Mouse (Mus musculus) heart, embryonic 12.5 days (tissue): ENCODE data around the gene Spag7. TPM values are rescaled to one million over a fixed set of nuclear protein-coding genes. Genes with fewer than 3 reads are reported as not detected.

Source experiments
- ATAC-seq: fragments of 200-750 bp; cut with Nextera tagmentation; 2 replicates; pipeline ENCODE4 v1.8.0; 2017; ENCODE audit warnings: moderate TSS enrichment, moderate library complexity; ENCODE audit not compliant: insufficient number of reproducible peaks, low FRiP score
- H3K27ac ChIP-seq: fragments of 300-500 bp; sonication (generic); 2 replicates; pipeline ENCODE4 v1.5.1; 2016; ENCODE audit warnings: mild to moderate bottlenecking, moderate library complexity; ENCODE audit not compliant: poor library complexity, severe bottlenecking
- H3K27me3 ChIP-seq: fragments of 300-500 bp; sonication (generic); replicated peaks from 2 replicates; pipeline ENCODE4 v1.6.1; 2016; ENCODE audit warnings: mild to moderate bottlenecking, moderate library complexity
- H3K36me3 ChIP-seq: fragments of 300-500 bp; sonication (generic); 2 replicates; pipeline ENCODE4 v1.6.1; 2016; ENCODE audit warnings: mild to moderate bottlenecking, moderate library complexity
- H3K4me1 ChIP-seq: fragments of 300-500 bp; sonication (generic); replicated peaks from 2 replicates; pipeline ENCODE4 v1.6.1; 2016; ENCODE audit warnings: mild to moderate bottlenecking
- H3K4me2 ChIP-seq: fragments of 300-500 bp; sonication (generic); 2 replicates; pipeline ENCODE4 v1.6.1; 2016; ENCODE audit warnings: mild to moderate bottlenecking, moderate library complexity
- H3K4me3 ChIP-seq: fragments of 300-500 bp; sonication (generic); 2 replicates; pipeline ENCODE4 v1.5.1; 2016; ENCODE audit warnings: mild to moderate bottlenecking
- H3K9ac ChIP-seq: fragments of 300-500 bp; sonication (generic); 2 replicates; pipeline ENCODE4 v1.6.1; 2016; ENCODE audit warnings: mild to moderate bottlenecking, moderate library complexity
- H3K9me3 ChIP-seq: fragments of 300-500 bp; sonication (generic); replicated peaks from 2 replicates; pipeline ENCODE4 v1.6.1; 2016; ENCODE audit warnings: mild to moderate bottlenecking, moderate library complexity
- WGBS: fragments of 180-500 bp; shearing (Covaris S2); methylation state at CpG from one replicate; pipeline ENCODE4 v1.1.7; 2016; 5-methylcytosine and 5-hydroxymethylcytosine counted together
- polyA plus RNA-seq: library from polyadenylated mRNA; unstranded; fragments of >200 nt; fragmentation: Nextera tagmentation; extraction: Ambion mirVana; gene quantifications from 2 replicates; pipeline ENCODE4 v1.2.1, GENCODE M21; 2016

Spag7 gene
- polyA plus RNA-seq, 1 experiment from 2014 or later, result 164 TPM

- no peak for ATAC-seq
- Histone ChIP-seq H3K27me3 (no peaks in the 10 kb centered on the region), H3K4me1 (peaks cover 12% of the 10 kb centered on the region), H3K4me2 (no peak overlapping the region), H3K4me3 (no peak overlapping the region), H3K27ac (no peak overlapping the region), H3K36me3 (peaks cover 78% of the 10 kb centered on the region), H3K9me3 (no peaks in the 10 kb centered on the region), H3K9ac (no peak overlapping the region)
- 63% methylated on average over 12 of the region's 12 CpGs for WGBS
These were observed 12.0 kb upstream of the Spag7 start for GRCm38 (mm10) chr11:70681170-70681569.

GRCm38 (mm10) chr11:70679894-70680293 is 10.7 kb upstream of the Spag7 start:
- H3K36me3 ChIP-seq, result peaks cover 81% of the 10 kb centered on the region
- H3K9me3 ChIP-seq, result no peaks in the 10 kb centered on the region
- 83% methylated on average over 8 of the region's 8 CpGs for WGBS
- H3K9ac ChIP-seq, result no peak overlapping the region
- H3K27ac ChIP-seq, result no peak overlapping the region
- ATAC-seq, result no peak
- no peaks in the 10 kb centered on the region for H3K27me3 ChIP-seq
- H3K4me1 ChIP-seq, result peaks cover 18% of the 10 kb centered on the region
- H3K4me2 ChIP-seq, result no peak overlapping the region
- no peak overlapping the region for H3K4me3 ChIP-seq

GRCm38 (mm10) chr11:70679361-70679760 is 10.1 kb upstream of the Spag7 start:
- no peak for ATAC-seq

GRCm38 (mm10) chr11:70678576-70678975 is 9.4 kb upstream of the Spag7 start:
- no peak overlapping the region for H3K9ac ChIP-seq
- no peak for ATAC-seq
- no peaks in the 10 kb centered on the region for H3K9me3 ChIP-seq
- no peaks in the 10 kb centered on the region for H3K27me3 ChIP-seq
- no peak overlapping the region for H3K4me3 ChIP-seq
- WGBS, result 86% methylated on average over 2 of the region's 2 CpGs
- H3K4me1 ChIP-seq, result peaks cover 18% of the 10 kb centered on the region
- H3K27ac ChIP-seq, result no peak overlapping the region
- peaks cover 80% of the 10 kb centered on the region for H3K36me3 ChIP-seq
- H3K4me2 ChIP-seq, result no peak overlapping the region

More at GRCm38 (mm10) chr11:70679361-70679760, 10.1 kb upstream of the Spag7 start:
- no peak overlapping the region for H3K9ac ChIP-seq
- H3K27me3 ChIP-seq, result no peaks in the 10 kb centered on the region
- peaks cover 81% of the 10 kb centered on the region for H3K36me3 ChIP-seq
- H3K4me2 ChIP-seq, result no peak overlapping the region
- peaks cover 18% of the 10 kb centered on the region for H3K4me1 ChIP-seq
- no peak overlapping the region for H3K4me3 ChIP-seq
- H3K9me3 ChIP-seq, result no peaks in the 10 kb centered on the region
- no peak overlapping the region for H3K27ac ChIP-seq
- WGBS, result 92% methylated on average over 8 of the region's 8 CpGs

- H3K36me3 ChIP-seq, result peaks cover 77% of the 10 kb centered on the region
- no peak for ATAC-seq
These were observed 8.9 kb upstream of the Spag7 start for GRCm38 (mm10) chr11:70678092-70678491.

GRCm38 (mm10) chr11:70674501-70674900 is 5.3 kb upstream of the Spag7 start:
- no peak overlapping the region for H3K27ac ChIP-seq
- no peaks in the 10 kb centered on the region for H3K27me3 ChIP-seq
- ATAC-seq, result no peak
- peaks cover 29% of the 10 kb centered on the region for H3K4me1 ChIP-seq
- H3K4me2 ChIP-seq, result no peak overlapping the region
- no peak overlapping the region for H3K9ac ChIP-seq
- H3K9me3 ChIP-seq, result no peaks in the 10 kb centered on the region
- 68% methylated on average over 11 of the region's 11 CpGs for WGBS
- H3K36me3 ChIP-seq, result peaks cover 56% of the 10 kb centered on the region
- no peak overlapping the region for H3K4me3 ChIP-seq

More at GRCm38 (mm10) chr11:70678092-70678491, 8.9 kb upstream of the Spag7 start:
- no peak overlapping the region for H3K27ac ChIP-seq
- H3K4me1 ChIP-seq, result peaks cover 18% of the 10 kb centered on the region
- H3K4me3 ChIP-seq, result no peak overlapping the region
- H3K9me3 ChIP-seq, result no peaks in the 10 kb centered on the region
- H3K4me2 ChIP-seq, result no peak overlapping the region
- H3K27me3 ChIP-seq, result no peaks in the 10 kb centered on the region
- H3K9ac ChIP-seq, result no peak overlapping the region
- WGBS, result 86% methylated on average over 9 of the region's 9 CpGs

GRCm38 (mm10) chr11:70674014-70674413 is 4.8 kb upstream of the Spag7 start:
- H3K27me3 ChIP-seq, result no peaks in the 10 kb centered on the region
- 78% methylated on average over 6 of the region's 6 CpGs for WGBS
- H3K36me3 ChIP-seq, result peaks cover 51% of the 10 kb centered on the region

DNA sequence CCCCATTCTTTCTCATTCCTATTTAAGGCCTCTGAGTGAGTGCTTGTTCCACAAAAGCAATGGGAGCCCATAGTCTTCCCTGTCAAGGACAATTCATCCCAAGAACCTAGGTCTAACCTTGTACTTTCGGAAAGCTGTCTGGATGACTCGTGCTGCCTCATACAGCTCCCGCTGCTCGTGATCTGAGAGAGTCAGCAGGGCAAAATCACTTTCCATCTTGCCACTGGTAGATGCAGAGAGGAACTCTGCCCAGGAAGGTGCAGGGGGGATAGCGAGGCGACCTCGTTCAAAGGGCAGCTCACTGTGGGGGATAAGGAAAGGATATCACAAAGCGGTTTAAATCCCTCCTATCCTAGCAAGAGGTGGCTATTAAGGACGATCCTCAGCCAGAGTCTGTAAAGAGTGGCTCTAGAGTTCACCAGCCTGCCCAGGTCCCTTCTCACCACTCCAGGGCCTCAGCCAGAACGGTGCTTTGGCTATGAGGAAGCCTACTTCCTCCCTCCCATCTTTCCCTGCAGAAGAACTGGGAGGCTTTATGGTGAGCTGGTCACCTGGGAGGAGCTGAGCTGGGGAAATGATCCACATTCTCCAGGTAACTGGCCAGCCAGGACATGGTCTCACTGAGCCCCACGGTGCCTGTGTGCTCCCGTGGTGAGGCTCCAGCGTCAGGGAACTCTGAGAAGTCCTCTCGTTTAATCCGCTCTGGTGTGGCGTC is 2.3 kb upstream of the Spag7 start:
- H3K4me3 ChIP-seq, result no peak overlapping the region
- H3K4me1 ChIP-seq, result peaks cover 38% of the 10 kb centered on the region
- H3K9ac ChIP-seq, result 0 out of 2 replicates have a peak overlapping the region, but pooled peaks have one; percentile 13
- ATAC-seq, result no peak
- peak overlapping the region; percentile 96 for H3K4me2 ChIP-seq
- no peaks in the 10 kb centered on the region for H3K27me3 ChIP-seq
- 72% methylated on average over 16 of the region's 16 CpGs for WGBS
- H3K27ac ChIP-seq, result no peak overlapping the region
- peaks cover 47% of the 10 kb centered on the region for H3K36me3 ChIP-seq
- no peaks in the 10 kb centered on the region for H3K9me3 ChIP-seq

More at GRCm38 (mm10) chr11:70674014-70674413, 4.8 kb upstream of the Spag7 start:
- Histone ChIP-seq H3K4me3 (no peak overlapping the region), H3K4me1 (peaks cover 29% of the 10 kb centered on the region), H3K27ac (no peak overlapping the region), H3K4me2 (no peak overlapping the region), H3K9ac (no peak overlapping the region), H3K9me3 (no peaks in the 10 kb centered on the region)
- no peak for ATAC-seq

GRCm38 (mm10) chr11:70670483-70670882 is 1.3 kb upstream of the Spag7 start:
- no peak for ATAC-seq

DNA sequence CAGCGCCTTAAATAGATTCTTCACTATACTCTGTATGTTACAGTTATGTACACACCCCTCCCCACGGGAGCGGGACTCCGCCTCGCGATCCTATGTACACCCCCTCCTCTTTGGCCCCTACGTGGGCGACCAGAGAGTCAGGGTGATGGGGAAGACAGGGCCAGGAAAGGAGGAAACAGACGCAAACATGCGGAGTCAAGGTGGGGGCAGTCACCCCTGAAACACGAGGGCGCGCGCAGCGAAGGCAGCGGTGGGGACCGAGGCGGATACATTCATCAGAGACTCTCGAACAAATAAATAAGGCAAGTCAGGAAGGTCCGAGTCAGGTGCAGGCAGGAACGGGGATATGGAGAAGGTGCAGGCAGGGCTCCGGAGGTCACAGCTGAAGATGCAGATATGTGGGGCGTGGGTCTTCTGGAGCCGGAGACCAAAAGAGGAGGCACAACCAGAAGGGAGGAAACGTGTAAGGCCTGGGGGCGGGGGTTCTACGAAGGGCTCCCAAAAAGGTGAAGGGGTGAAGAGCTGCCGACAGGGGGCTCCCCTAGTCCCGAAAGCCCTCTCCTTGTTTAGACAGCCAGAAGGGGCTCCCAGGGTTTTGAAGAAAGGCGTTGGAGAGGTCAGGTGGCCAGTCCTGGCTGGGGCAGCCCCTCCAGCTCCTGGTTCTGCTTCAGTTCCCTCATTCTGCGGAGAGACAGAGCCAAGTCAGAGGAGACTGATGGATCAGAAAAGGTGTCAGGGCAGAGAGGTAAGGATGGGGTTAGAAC is 548 bp upstream of the Spag7 start:
- 0% methylated on average over 31 of the region's 31 CpGs for WGBS
- Histone ChIP-seq H3K27me3 (no peaks in the 10 kb centered on the region), H3K9me3 (no peaks in the 10 kb centered on the region), H3K36me3 (peaks cover 44% of the 10 kb centered on the region), H3K4me1 (peaks cover 29% of the 10 kb centered on the region), H3K4me2 (peak overlapping the region; percentile 96), H3K9ac (peak overlapping the region; percentile 88), H3K4me3 (peak overlapping the region; percentile 74), H3K27ac (peak overlapping the region; percentile 97)
- ATAC-seq, result peak; percentile 14

More at GRCm38 (mm10) chr11:70670483-70670882, 1.3 kb upstream of the Spag7 start:
- H3K4me3 ChIP-seq, result peak overlapping the region; percentile 74
- peak overlapping the region; percentile 96 for H3K4me2 ChIP-seq
- peak overlapping the region; percentile 88 for H3K9ac ChIP-seq
- no peaks in the 10 kb centered on the region for H3K9me3 ChIP-seq
- 43% methylated on average over 14 of the region's 14 CpGs for WGBS
- H3K27ac ChIP-seq, result peak overlapping the region; percentile 97
- peaks cover 29% of the 10 kb centered on the region for H3K4me1 ChIP-seq
- H3K27me3 ChIP-seq, result no peaks in the 10 kb centered on the region
- H3K36me3 ChIP-seq, result peaks cover 44% of the 10 kb centered on the region

GRCm38 (mm10) chr11:70668335-70668770 is 863 bp downstream of the Spag7 start:
- peak; percentile 46 for ATAC-seq
- peak overlapping the region; percentile 82 for H3K9ac ChIP-seq
- no peaks in the 10 kb centered on the region for H3K9me3 ChIP-seq
- peaks cover 46% of the 10 kb centered on the region for H3K36me3 ChIP-seq
- no peaks in the 10 kb centered on the region for H3K27me3 ChIP-seq
- H3K27ac ChIP-seq, result peak overlapping the region; percentile 94
- peak overlapping the region; percentile 96 for H3K4me2 ChIP-seq
- peaks cover 36% of the 10 kb centered on the region for H3K4me1 ChIP-seq
- H3K4me3 ChIP-seq, result peak overlapping the region; percentile 74
- WGBS, result under 1% methylated on average over 15 of the region's 15 CpGs
